Mouse (Mus musculus) bone marrow, adult 2 months (tissue): ENCODE measurements at regions not wholly inside any gene's neighbourhood (a gene's known extent, or its start where the extent isn't known, plus 50 kb on each side); places are given as distances from the start of the nearest gene placed in this dataset.
"Not testable (repeated sequence)": the region's sequence is repeated elsewhere in the genome, so short reads cannot be mapped to it uniquely, and the experiment has no call there.

ENCODE experiments used
- CTCF ChIP-seq: fragments of 200-500 bp; IDR thresholded peaks from 2 replicates; pipeline ENCODE4 v1.5.1; 2011; ENCODE audit warnings: low read length, control low read depth; ENCODE audit not compliant: control insufficient read depth, insufficient read depth
- POLR2A ChIP-seq: fragments of 200-500 bp; IDR thresholded peaks from 2 replicates; pipeline ENCODE4 v1.6.1; 2011; ENCODE audit warnings: low read depth, mild to moderate bottlenecking, control low read depth, low read length, borderline replicate concordance; ENCODE audit not compliant: control insufficient read depth

GRCm38 (mm10) chr13:6998508-6999278 lies 350.1 kb upstream of the Pfkp start:
- not testable (repeated sequence) for TF ChIP-seq CTCF, POLR2A
